Mouse (Mus musculus): ENCODE measurements around the gene Eif2ak3.

DNA sequence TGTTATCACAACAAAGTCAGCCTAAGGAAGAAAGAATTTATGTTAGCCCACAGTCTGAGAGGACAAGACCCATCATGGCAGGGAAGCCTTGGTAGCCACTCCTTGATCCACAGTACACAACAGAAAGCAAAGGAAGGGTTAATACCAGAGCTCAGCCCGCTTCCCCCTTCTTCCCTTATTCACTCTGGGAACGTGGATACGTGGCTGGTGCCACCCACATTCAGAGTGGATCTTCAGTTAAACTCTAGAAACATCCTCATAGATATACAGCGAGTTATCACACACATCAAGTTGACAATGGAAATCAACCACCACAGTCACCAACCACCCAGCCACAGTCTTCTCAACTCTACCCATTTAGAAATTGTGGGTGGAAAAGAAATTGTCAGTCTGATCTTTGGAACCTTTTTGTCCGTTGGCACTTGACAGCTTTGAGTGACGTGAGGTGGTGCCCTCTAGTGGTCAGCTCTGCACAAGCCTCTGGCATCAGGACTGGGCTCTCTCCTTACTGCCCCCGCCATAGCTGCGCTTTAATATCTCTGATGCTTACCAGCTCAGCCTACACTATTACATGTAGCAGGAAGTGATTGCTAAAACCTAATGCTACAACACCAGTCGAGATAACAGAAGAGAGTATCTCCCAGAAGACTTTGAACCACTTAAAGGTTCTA, 46.6 kb upstream of the Eif2ak3 start:
- TF ChIP-seq POLR2A (IDR thresholded peaks at IDR 0.05; ENCODE audit: insufficient read length, low read depth) (no peak), USF1 (IDR thresholded peaks at IDR 0.05; ENCODE audit: low read depth) (no peak), MYOG (IDR thresholded peaks at IDR 0.05; ENCODE audit: control insufficient read depth in 1 of 3, insufficient read depth in 1 of 3, insufficient read length in 2 of 3, low read depth in 2 of 3) (no peak), MAX (IDR thresholded peaks at IDR 0.05; ENCODE audit: low read depth) (no peak), MYOD1 (IDR thresholded peaks at IDR 0.05; ENCODE audit: control insufficient read depth in 1 of 3, insufficient read length in 2 of 3, low read depth in 2 of 3) (no peak), POLR2AphosphoS2 (IDR thresholded peaks at IDR 0.05; ENCODE audit: insufficient read length, low read depth) (no peak), E2F4 (IDR thresholded peaks at IDR 0.05; ENCODE audit: insufficient read depth) (no peak), TCF3 (IDR thresholded peaks at IDR 0.05; ENCODE audit: insufficient read length, low read depth) (no peak), TCF12 (IDR thresholded peaks at IDR 0.05; ENCODE audit: insufficient read depth, poor library complexity, severe bottlenecking) (no peak), CEBPB (IDR thresholded peaks at IDR 0.05; ENCODE audit: insufficient read depth, poor library complexity, severe bottlenecking) (no peak)

Measured in myocyte (in vitro differentiated cells).